Mouse (Mus musculus) forelimb bud, embryonic 11.5 days (tissue): ENCODE results near the gene Nsun7.

Experiments
- DNase-seq: peaks from one replicate; pipeline ENCODE4 v3.0.0-alpha.2; 2012; ENCODE audit warnings: low read depth, low spot score

Nsun7 gene

DNA sequence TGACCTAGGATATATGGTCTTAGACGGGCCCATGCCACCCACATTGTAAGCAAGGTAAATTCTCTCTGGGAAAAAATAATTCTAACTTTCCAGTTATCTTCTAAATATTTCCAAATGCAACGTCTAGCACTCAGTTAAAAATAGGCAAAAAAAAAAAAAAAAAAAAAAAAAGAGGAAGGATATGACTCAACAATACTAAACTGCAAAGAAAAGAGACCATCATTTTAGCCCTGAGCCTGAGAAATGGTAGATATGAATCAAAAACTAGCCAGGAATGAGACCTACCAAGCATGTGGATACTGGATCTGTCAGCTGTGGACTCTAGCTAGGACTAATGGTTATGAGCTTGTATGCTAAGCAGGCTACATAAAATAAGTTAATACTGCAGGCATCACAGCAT is 20.0 kb downstream of the Nsun7 start:
- no peak for DNase-seq

DNA sequence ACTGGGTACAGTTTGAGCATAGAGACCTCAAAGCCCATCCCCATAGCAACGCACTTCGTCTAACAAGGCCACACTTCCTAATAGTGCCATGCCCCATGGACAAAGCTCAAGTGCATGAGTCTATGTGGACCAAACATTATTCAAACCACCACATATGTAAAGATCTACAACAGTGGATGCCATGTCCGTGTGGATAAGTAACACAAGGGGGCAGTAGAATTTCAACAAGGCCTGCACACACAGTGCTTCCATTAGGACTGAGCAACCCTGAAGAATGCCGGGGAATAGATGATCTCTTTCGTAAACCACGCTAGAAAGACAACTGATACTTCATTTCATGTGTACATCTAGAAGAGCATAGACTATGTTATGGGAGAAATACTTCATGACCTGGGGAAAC is 21.0 kb downstream of the Nsun7 start:
- no peak for DNase-seq

DNA sequence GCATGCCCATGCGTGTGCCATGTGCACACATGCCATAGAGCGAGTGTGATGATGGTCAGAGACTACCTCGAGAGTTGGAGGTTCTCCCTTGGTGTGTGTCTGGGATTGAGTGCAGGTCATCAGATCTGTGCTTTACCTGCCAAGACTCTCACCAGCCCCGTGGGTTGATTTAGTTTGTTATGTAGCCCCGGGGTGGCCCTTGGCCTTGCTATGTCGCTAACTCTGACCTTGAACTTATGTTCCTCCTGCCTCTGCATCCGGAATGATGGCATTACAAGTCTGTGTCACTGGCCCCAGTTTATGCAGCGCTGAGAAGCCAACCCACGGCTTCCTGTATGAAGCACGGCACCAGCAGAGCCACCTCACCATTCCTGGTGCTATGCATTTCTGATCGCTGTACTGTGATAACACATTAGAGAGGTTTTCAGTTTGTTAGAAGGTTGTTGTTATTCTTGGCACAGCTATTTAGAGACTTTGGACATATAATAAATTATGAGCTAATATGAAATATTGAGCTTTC is 34.5 kb downstream of the Nsun7 start:
- DNase-seq: no peak

DNA sequence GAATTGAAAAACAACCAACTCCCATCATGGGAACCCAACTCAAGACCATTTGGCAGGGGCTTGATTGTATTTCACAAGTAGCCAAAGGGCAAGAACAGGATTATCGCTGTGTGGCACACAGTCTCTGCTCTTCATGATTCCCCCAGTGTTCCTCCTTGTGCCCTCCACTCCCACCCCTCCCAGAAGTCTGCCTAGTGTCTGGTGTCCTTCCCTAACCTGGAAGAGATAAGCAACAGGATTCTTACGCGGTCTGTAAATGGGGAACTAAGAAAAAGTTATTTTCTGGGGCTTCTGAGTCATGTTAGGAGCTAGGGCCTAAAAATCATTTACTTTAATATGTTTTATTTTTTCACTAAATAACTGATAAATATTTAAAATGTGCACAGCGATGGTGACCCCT is 35.3 kb downstream of the Nsun7 start:
- DNase-seq: no peak

DNA sequence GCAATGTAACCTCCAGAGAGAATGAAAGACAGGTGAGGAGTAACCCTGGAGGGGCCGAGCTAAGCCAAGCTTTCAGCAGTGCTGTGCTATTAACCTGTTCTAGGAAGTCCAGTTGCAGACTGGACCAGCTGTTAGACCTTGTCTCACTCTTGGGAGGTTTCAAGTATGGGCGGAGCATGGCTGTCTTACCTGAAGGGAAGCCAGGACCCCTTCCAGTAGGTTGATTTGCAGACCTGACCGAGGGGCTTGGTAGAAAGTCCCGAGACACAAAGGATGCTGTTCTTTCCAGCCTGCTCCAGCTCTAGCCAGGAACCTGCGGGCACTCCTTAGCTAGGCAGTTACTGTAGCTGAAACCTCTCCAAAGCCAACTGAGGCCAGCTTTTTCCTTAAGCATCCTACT is 36.4 kb downstream of the Nsun7 start:
- DNase-seq: no peak

DNA sequence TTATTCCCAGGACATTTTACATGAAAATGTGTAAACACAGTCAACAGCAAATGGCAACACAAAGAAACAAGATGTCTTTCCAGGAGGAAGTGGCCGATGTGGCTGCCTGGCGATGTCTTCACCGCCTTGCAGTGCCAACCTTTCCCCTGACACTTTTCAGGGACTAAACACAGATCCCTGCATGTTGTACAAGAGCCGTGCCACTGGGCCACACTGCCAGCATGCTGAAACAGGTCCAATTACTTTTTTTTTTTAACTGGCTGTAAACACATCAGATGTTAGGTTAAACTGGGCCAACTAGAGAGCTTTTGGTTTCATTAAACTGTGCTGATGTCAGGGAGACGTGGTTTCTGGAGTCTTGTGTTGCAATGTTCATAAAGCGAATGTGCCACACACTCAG is 39.2 kb downstream of the Nsun7 start:
- DNase-seq: no peak

DNA sequence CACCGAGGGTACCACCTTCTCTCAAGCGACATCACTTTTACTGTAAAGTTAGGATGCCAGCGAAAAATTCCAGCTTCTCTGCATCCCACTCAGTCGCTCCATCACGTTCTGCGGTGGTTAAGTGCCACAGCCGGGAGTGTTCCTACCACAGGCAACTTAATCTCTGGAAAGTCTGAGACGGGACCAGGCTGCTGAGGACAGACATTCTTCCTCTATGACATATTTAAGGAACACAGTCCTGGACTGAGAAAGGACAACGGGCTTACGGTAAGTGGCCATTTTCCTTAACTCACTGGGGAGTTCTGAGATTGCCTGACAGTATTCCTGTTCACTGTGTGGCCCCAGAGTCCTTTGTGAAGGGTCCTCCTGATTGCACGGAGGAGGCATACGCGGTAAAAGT is 40.9 kb downstream of the Nsun7 start:
- DNase-seq: no peak

DNA sequence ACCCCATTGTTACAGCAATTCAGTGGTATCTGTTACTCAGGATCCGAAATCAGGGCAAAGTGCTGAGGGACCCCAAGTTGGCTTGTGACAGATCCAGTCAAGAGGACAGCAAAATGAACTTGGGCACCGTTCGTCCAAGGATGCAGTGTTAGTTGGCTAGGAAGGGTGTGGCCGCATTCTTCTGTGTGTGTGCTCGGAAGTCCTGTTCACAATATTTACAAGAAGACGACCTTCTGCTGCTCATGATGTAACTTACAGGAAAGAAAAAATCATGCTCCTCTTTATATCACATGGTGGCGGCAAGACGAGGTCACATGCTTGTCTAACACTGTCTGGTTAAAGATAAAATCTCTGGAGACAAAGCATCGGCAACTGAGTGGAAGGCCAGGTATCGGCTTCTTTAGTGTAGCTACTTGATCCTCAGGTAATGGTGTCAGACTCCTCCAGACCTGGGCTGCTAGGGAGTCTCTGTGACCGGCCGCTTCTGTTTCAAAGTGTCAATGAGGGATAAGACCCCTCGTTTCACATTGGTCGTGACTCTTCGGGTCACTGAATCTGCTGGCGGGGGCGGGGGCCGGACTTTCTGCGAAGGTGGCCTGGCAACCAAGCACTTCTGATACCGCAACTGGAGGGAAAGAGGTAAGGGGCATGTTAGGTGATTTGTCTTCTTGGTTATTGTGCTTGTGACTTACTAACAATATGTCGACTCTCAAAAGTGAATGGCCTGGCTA is 42.6 kb downstream of the Nsun7 start:
- no peak for DNase-seq

DNA sequence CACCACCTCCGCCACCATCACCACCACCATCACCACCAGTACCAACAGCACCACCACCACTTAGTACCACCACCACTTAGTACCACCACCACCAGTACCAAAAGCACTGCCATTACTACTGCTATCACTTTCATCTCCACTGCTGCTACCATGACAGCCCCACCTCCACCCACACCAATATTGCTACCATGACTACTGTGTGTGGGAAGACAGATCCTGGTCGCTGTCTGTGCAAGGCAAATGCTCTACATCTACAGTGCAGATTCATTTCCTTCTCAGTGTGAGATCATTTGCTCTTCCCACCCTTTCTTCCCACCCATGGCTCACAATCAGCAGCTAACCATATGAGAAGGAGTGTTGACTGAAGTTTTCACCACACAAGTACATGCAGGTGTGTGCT is 43.2 kb downstream of the Nsun7 start:
- no peak for DNase-seq

DNA sequence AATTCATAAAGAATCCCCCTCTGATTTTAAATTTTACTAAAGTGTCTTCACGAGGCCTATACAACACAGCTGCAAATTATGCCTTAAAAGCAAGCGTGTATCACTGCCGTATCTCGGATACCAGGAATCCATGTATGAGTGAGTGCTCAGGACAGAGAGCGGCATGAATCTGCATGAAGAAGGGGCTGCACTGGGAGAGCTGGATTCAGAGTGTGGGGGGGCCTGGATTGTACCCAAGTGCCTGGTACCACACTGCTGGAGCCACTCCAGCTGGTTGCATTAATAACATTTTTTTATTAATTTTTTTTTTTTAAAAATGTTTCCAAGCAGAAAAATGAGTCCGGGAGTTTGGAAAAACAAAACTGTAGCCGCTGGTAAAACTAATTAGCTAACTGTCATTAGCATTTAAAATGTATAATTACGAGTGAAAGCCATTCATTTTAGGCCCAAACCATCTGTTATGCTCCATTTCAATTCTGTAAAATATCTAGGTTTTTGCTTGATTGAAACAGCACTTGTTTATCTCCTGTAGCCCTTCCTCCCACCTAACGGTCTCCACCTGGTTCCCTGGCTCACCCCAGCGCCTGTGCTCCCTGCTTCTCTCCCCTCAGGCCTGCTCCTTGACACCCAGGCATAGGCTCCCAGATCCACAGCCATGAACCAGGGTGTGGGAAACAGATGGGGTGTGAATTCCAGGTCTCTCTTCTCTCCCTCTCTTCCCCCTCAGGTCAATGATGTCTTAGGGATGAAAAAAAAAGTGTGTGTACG is 44.8 kb downstream of the Nsun7 start:
- DNase-seq: no peak

DNA sequence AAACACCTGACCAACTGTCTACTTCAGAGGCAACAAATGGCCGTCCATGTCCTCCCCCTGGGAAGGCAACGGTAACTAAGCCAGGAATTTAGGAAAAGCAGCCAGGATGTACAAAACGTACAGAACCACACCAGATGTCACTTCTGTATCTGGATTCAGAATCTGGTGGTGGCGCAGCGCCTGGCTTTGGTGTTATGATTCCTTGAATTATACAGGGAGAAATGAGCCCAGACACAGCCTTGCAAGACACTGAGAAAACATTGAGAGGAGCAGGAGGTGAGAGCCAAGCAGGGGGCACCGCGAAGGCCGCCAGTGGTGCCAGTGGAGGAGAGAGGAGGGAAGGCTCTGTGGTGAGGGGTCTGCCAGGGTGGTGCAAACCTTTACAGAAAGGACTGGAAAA is 45.8 kb downstream of the Nsun7 start:
- DNase-seq: no peak

DNA sequence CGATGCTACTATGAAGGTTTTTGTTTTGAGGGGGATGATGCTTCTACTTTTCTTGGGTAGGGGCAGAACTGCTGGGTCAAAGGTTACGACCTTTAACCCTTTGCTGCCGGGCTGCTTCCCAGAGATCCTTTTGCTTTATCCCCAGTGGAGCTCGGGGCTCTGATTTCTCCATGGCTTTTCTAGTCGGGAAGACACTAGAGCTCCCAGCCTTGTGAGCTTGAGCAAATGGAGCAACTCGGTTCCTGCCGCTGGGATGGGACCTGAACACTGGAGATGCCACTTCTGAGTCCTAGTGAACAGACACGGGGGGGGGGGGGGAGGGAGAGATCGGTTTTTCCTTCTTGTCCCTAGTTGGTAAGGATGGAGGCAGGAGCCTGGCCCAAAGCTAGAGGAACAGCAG is 50.6 kb downstream of the Nsun7 start:
- DNase-seq: no peak

DNA sequence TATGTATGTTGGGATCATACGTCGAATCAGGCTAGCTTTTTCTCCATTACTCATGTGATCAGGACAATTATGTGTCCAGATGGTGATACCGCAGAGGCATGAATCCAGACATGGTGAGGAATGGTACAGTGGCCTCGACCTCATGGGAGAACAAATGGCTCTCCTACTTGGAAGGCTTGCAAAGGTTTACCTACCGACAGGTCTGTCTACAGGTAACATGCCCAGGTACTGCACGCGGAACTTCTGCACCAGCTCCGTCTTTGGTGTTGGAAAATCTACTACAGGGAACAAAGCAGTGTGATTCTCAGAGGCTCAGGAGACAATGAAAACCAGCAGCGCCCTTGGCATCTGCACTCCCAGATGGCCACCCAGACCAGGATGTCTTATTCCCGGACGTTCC is 51.1 kb downstream of the Nsun7 start:
- no peak for DNase-seq

DNA sequence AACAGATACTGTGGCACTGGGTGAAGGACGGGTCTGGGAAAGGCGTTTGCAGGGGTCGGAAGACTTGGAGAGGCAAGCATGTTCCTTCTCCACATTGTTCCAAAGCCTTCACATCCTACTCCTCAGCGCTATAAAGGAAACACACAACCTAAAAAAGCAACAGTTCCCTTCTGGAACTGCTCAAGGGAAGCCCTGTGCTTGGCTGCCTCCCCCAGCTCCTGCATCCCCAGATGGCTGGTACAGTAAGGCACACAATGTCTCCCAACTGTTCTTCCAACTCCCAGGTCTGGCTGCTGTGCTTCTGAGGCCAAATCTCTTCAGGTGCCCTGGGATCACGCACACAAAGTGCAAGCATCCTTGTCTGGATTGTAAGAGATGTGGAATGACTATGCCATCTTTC is 56.1 kb downstream of the Nsun7 start:
- DNase-seq: no peak

DNA sequence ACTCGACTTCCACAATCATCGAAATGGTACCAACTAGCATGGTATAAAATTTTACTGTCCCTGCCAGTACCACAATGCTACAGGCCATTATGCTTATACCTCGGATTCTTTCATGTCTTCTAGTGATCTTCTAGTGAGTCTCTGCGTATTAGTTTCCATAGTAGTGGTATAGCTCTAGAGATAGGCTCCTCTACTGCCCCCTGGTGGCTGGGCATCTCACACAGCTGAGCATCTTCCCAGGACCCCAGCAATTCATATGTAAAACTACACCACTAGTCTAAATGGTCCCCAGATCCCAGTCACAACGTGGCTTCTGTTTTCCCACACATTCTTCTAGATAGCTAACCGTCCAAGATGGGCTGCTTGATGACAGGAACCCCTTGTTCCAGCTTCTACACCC is 59.6 kb downstream of the Nsun7 start:
- peak; percentile 14 for DNase-seq

DNA sequence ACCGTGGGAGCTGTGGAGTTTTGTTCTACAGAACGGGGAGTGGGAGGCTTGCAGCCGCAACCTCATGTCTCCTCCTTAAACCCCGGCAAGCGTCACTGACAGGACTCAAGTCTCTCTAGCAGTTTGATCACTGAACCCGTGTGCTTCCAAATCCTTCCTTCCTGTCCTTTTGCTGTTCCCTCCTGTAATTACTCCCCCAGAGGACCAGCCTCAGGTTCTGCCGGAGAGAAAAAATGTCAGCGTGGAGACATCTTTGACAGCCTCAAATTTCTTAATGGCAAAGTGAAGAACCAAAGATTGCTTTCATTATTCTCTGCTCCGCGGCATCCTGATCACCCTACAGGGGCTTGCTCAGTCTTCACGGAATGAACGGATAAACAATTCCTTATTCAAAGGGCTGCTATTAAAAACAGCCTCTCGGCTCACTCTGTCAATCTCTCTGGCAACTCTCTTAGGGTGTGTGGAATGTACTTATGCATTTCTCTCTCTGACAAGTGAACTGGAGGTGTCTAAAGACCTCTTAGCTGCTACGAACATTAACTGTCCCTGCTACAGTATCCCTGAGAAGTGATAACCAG is 60.2 kb downstream of the Nsun7 start:
- no peak for DNase-seq

DNA sequence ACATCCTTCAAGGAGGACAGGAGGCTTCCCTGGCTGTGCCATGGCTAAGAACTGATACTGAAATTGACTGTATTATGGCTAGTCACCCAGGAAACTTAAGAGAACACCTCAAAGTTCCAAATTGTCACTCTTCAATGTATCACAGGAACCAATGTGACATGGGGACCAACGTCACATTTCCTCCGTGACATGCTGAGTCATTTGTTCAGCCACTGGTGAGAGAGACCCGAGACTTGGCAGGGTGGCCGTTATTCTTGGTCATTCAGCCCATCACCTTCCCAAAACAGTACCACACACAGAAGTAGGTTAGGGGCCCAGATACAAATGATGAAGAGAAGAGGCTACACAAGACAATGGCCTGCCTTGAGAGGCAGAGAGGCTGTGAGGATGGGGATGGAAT is 63.4 kb downstream of the Nsun7 start:
- DNase-seq: no peak

DNA sequence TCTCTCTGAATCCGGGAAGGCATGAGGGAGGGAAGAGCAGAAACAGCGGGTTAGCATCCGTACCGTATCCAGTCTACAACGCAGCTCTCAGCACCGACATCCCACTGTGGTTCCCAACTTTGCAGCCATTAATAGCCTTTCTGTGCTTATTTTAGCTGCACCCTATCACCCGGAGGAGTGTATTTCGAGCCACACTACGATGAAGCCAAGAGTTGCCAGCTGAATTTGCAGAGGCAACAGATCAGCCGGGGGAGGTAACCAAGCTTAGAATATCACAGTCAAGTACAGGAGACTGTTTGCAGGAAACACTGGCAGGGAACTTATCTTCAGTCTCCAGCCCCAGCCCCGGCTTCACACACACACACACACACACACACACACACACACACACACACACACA is 63.9 kb downstream of the Nsun7 start:
- DNase-seq: no peak

DNA sequence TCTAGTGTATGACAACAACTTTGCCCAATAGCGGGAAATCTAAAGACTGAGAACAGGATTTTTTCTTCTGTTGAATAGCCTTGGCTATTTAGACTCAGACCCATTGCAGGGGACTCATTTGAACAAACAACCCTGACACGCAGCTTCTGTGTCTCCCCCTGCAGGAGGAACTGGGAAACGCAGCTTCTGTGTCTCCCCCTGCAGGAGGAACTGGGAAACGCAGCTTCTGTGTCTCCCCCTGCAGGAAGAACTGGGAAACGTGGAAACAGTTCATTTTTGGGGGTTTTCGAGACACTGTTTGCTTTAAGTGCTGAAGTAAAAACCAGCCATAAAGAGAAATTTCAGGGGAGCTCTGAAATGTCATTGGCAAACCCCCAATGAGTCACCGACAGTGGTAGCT is 66.7 kb downstream of the Nsun7 start:
- no peak for DNase-seq

DNA sequence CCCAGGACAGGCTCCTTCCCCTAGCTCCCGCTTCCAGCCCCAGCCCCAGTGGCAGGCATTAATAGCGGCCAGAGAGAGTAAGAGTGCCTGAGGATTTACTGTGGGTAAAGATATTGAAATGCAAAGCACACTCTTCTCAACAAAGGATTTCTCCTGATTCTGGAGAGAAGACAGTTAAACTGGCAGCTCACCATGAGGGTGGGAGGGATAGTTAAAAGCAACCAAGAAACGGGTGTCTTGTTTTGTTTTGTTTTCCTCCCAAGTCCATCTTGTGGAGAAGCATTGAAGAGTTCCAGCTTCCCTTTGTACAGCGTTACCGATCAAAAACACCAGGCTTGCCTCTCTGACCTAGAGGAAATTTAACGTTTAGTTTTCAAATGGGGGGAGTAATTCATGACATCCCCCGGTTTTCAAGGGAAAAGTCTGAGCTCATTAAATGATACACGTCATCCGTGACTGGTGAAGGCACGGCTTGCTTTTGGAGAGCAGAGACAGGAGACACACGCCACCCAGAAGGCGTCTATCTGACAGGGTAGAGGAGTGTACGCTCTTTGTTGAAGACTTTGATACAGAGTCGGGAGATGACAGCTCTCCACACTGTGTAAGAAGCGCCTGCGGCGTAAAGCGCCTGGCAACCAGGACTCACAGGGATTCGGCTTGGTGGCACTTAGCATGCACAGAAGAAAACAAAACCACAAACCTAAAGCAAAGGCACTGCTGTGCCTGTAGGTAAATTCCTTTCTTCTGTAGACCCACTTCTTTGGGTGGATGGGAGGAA is 68.4 kb downstream of the Nsun7 start:
- no peak for DNase-seq

DNA sequence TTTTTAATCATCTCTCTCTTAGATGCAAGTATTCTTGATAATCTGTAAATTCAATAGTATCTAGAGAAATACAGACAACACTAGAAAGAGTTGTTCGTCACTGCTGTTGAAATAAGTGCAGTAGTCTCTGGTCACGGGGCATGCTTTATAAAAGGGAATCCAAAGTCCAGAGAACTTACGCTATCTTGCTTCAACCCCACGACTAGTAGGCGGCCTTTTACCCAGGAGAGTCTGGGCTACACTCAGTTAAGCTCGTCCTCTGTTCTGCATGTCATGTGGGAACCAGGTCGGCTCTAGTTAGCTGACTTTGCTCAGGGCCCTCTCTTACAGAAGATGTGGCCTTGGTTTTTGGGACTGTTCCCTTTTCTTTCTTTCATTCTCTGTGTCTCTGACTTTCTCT is 69.1 kb downstream of the Nsun7 start:
- DNase-seq: no peak

DNA sequence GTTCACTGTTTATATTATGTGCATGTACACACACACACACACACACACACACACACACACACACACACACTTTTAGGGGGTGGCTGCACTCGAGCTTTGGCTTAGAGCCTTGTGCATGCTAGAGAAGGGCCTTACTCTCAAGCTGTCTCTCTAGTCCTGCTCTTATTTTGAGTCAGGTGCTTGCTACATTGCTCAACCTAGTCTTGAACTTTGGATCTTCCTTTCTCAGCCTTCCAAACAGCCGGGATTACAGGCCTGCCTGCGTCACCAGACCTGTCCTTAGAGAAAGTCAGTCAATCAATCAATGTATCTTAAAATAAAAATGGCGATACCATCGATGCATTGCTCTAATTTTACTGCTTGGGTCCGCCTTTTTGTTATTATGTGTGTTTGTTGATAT is 71.1 kb downstream of the Nsun7 start:
- DNase-seq: no peak
